Mouse (Mus musculus) MEL-GATA-1-ER (cell line): Measurements from ENCODE around the gene Zscan2.

ENCODE experiments used
- DNase-seq: peaks from one replicate; pipeline ENCODE4 v3.0.0-alpha.2; 2012; ENCODE audit warnings: low read depth; ENCODE audit errors: extremely low read depth

Gene Zscan2

DNA sequence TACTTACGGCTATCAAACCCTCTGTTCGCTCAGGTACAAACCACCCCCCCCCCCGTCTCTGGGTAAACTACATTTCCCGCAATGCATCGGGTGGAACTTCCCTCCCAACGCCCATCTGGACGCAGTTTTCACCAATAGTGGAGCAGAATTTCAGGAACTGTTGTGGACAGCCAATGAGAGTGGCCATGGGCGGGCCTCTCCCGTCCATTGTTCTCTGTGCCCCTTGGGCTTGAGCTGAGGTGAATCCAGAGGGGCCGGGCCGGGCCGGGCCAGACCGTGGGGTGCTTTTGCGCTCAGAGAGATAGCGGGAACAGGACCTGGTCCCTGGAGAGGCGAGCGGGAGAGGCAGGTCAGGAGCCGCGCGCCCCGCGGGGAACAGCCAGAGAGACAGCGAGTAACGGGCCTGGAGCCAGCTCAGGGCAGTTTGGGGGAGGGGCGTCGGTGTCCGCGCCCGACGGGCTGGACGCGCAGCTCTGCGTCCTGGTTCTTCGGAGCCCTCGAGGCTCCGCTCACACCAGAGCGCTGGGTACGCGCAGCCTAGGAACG is at the start of gene Zscan2:
Gene Zscan2, plus strand, starts transcription at position 192 of the 546 bp plus-strand sequence.
- peak; percentile 93 for DNase-seq

DNA sequence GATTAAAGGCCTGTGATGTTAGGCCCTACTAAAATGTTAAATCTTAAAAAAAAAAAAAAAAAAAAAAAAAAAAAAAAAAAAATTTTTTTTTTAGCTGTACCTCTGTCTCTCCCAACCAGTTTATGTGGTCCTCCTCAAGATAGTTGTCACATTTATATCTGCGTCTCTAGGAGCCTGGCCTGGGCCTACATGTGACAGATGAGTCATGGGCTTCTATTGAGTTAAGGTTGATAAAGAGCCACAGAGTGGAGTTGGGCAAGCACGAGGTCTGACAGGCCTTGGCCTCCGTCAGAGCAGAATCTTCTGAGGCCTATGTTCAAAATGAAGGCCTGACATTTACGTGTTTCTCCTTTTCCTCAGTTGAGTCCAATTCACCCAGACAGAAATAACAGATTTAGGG is 47.3 kb upstream of the Zscan2 start:
- no peak for DNase-seq

DNA sequence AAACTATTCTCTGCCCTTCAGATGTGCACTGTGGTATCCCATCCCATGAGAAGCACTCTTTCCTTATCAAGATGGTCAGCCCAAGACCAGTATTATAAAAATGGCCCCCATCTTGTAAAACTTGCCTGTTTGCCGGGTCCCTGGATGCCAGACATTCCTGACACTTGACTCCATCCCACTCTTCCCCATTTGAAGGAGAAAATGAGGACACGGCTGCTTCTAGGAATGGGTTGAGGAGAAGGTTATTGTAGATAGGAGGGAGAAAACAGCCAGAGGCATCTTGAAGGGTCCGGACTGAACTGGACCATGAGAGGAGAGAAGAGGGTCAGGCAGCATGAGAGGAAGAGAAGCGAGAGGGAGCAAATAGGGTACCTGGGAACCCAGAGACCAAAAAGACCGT is 44.1 kb upstream of the Zscan2 start:
- no peak for DNase-seq

DNA sequence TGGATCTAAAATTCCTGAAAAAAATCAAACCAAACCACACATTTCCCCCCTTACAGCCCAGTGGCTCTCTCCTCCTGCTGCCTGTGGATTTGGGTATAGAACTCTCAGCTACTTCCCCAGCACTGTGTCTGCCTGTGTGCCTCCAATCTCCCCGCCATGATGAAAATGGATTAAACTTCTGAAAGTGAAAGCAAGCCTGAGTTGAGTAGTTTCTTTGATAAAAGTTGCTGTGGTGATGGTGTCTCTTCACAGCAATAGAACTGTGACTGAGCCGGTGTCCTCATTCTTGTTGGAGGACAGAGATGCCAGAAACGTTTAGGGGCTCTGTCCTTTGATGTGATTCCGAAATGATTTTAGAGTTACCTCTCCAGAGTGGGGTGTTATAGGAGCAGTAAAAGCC is 39.9 kb upstream of the Zscan2 start:
- DNase-seq, result no peak

DNA sequence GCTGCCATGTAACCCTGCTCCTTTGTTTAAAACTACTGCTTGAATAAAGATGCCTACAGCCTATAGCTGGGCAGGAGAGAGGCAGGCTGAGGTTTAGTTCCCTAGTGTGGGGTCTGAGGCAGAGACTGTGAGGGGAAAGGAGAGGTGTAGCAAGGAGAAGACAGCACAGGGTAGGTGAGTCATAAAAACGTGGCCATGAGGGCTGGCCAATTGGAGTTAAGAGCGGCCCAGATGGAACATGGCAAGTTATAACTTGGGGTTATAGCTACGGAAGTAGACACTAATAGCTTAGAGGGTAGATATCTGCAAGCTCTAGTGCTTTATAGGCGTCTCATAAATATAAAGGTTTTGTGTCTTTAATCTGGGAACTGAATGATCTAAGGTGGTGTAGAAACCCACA is 37.5 kb upstream of the Zscan2 start:
- DNase-seq, result no peak

DNA sequence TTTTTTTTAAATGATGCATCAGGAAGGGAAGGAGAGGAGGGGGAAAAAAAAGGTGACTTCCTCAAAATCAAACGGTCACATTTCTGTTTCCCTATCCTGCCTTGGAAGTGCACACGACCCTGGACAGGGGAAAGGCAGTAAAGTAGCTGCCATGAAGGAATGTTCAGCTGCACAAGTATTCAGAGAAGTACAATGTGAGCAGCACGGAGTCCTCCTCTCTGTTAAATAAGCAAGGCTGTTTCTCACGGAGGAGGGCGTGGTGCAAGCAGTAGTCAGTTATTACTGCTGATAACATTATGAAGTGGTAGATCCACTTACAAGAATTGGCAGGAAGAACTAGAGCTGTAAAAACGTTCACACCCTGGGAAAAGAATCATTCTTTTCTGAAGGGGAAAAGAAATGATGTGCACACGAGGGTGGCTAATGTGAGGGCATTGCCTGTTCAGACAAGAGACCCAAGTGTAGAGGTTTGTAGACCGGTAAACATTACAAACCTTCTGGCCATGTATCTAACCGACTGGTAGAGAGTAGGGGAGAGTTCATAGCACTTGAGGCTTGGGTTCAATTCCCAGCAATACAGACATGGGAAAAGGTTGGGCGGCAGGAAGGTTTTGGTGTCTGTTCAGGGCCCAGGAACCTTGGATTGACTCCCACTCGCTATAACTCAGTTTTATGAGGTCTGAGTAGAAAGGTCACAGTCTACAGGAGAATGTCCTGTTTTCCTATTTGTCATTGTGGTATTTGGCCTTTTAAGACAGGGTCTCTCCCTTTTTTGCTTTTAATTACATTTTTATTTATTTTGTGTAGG is 36.6 kb upstream of the Zscan2 start:
- peak; percentile 71 for DNase-seq

DNA sequence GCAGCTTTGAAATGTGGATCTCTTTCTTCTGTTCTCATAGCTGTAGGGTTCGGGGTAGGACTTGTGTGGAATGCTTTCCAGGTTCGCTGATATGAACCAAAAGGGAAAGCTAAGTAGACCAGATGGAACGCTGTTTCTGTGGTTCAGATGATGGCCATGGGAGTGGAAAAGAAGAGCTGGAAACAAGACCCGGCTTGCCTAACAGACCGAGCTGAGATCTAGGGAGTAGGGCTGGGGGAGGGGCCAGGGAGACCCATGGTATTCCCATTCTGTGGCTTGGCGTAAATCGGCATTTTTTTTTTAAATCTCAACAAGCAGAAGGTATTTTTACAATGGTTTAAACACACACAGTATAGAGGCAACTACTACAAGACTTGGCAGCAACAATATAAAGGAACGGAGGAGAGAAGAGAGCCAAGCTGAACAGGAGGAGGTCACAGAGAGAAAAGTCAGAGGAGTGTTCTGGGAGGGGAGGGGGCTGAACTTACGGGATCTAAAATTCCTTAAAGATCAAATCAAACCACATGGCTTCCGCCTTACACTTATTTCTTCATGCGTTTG is 34.8 kb upstream of the Zscan2 start, which contains the start of gene Iqgap1:
Gene Iqgap1, minus strand, starts transcription at position 132 of the 561 bp plus-strand sequence.
- DNase-seq, result no peak

DNA sequence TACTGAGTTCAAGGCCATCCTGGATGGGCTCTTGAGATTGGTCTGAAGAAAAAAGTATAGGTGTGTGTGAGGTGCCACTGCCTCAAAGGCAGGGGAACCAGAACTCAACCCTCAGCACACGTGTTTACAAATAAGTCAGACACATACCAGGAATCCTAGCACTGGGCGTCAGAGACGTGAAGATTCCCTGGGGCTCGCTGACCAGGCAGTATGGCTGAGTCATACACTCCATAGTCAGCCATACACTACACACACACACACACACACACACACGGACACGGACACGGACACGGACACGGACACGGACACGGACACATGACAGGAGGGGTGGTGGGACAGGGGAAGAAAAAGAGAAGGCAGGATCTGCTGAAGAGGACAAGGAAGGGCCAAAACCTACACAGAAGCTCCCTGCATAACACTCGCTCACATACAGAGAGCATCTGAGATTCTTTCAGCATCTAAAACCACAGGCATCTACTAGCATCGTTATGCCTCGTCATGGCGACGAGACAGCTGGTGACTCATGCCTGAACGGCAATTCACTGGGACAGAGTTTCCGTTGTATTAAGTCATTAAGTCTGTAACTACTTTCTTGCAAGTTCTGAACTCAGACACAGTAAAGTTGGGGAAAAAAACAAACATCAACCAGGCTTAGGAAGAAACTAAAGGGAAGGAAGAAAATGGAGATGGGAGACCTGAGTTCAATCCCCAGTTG is 32.4 kb upstream of the Zscan2 start:
- DNase-seq, result no peak

DNA sequence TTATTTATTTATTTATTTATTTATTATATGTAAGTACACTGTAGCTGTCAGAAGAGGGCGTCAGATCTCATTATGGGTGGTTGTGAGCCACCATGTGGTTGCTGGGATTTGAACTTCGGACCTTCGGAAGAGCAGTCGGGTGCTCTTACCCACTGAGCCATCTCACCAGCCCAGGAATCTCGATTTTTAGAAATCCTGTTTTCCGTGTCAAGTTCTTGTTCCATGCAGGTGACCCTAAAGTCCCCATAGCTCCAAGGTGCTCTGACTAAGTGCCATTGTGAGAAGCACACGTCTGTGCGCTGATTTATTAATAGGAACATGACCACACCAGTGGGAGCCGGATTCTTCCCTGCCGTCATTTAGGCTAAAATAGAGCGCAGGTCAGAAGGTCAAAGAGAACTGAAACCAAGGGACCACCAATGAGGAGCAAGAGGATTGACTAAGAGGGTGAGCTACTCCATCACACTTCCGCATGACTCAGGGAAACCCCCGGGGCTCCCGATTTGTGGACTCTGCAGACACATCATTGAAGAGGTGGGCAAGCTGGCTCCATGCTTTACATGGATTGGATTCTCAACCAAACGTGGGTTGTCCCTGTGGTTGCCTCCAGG is 30.4 kb upstream of the Zscan2 start:
- no peak for DNase-seq

DNA sequence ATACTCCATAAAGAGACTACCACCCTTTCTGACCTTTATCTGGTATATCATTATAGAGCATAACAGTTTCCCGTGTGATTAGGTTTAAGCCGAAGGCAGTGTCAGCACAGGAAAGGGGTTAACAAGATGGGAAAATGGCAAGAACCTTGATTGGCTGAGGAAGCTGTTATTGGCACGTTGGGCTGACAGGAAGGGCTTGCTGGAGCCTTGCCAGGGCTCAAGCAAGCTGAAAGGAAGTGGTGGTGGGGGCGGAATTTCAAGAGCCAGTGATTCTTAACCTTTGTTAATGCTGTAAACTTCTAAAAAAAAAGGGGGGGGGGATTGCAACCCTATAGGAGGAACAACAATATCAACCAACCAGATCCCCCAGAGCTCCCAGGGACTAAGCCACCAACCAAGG is 28.5 kb upstream of the Zscan2 start:
- DNase-seq, result peak; percentile 79

DNA sequence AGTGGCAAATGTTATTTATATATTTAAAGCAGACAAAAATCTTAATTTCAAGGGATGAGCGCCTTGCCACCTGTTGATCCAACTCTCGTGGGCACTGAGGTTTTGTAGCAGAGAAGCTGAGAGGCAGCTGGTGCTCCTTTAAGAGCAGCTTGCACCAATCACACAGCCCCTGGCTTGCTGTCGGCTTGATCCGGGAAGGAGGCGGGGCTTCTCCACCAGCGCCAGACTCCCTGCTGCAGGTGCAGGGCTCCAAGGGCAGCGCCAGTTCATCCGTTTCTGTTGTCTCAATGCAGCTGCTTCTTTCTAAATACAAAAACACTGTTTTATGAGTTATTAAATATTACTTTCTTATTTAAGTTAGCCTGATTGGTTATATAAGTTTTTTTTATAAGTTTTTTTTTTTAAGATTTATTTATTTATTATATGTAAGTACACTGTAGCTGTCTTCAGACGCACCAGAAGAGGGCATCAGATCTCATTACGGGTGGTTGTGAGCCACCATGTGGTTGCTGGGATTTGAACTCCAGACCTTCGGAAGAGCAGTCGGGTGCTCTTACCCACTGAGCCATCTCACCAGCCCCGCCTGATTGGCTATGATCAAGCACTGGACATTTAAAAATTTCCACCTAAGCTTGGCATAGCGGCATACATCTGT is 27.6 kb upstream of the Zscan2 start:
- peak; percentile 79 for DNase-seq

DNA sequence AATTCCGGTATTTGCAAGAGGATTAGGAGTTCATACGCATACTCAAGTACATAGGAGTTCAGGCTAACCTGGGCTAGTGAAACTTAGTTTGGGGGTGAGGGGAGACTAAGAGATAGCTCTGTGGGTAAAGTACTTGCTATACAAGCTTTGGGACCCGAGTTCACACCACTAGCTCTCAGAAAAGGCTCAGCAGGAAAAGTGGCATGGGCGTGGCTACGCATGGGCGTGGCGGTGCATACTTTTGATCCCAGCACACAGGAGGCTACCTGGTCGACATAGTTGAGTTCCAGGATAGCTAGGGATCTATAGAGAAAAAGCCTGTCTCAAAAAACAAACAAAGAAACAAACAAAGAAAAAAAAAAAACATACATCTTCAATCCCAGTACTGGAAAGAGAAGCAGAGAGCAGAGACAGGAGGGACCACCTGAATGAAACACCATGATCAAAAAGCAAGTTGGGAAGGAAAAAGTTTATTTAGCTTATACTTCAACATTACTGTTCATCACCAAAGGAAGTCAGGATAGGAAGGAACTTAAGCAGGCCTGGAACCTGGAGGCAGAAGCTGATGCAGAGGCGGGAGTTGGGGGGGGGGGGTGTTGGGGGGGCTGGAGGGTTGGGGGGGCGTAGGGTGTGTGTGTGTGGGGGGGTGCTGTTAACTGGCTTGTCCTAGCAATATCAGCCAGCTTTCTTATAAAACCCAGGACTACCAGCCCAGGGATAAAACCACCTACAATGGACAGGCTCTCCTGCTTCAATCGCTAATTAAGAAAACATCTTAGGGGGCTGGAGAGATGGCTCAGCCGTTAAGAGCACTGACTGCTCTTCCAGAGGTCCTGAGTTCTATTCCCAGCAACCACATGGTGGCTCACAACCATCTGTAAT is 26.8 kb upstream of the Zscan2 start:
- no peak for DNase-seq

DNA sequence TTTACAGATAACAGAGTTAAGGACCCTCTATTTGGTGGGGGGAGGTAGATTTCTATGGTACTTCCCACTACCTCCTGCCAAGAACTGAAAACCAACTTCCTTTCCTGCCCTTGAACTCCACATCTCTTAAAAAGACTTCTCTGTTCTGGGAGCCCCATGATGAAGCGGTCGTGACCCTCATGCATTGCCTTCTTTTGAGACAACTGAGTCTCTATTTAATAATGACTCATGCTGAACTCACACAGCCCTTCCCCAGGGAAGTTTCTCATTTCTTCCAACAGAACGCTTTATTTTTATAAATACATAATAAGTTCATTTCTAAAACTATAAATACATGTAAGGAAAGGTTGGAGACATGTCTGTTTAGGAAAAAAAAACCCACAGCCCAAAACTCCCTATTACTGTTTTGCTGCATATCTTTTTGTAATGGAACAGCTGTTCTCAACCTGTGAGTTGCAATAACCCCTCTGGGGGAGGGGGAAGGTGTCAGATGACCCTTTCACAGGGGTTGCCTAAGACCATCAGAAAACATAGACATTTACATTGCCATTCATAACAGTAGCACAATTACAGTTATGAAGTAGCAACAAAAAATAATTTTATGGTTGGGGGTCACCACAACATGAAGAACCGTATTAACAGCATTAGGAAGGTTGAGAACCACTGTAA is 24.6 kb upstream of the Zscan2 start:
- no peak for DNase-seq

DNA sequence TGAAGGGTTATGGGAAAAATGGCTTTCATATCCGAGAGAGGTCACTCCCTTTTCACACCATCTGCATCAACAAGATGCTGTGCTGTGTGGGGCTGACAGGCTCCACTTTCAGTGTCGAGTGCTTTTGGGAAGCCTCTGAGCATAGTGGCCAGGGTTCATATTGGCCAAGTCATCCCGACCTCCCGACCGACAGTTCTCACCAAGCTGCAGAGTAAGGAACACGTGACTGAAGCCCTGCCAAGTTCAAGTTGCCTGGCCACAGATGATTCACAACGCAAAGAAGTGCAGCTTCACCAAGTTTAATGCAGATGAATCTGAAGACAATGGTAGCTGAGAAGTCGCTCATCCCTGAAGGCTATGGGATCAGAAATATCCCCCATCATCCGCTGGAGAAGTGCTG is 23.0 kb upstream of the Zscan2 start:
- DNase-seq, result no peak

DNA sequence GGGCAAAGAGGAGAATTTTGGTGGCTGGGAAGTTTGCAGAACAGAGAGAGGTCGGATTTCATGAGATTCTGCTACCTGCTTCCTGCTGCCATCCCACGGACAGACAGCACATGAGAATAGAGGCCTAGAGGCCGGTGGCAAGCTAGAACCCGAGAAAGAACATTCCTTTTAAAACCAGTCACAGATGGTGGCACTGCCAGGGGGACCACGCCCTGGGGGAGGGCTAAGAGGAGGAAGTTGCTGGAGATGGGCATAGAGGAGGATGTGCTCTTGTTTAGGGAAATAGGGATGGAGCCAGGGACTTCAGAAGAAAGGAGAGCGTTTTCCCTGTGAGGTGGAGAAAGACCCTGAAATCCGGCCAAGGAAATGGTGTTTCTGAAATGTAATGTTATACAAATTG is 22.5 kb upstream of the Zscan2 start:
- DNase-seq, result no peak

DNA sequence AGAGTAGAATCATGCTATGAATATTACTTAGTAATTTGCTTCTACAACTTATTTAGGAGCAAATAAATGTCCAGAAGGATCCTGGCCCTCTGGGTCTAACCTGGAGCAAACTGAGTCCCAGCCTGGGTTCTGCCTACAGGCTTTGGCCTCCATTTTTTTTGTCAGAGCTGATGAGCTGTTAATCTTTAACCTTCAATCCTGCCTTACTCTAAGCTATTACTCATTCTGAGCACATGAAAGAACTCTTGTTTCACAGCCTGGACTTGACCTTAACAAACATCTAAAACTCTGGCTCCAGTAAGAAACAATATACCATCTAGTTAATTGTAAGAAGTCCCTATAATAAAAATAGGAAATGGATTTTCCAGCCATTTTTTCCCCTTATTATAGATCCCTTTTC is 21.0 kb upstream of the Zscan2 start:
- no peak for DNase-seq

DNA sequence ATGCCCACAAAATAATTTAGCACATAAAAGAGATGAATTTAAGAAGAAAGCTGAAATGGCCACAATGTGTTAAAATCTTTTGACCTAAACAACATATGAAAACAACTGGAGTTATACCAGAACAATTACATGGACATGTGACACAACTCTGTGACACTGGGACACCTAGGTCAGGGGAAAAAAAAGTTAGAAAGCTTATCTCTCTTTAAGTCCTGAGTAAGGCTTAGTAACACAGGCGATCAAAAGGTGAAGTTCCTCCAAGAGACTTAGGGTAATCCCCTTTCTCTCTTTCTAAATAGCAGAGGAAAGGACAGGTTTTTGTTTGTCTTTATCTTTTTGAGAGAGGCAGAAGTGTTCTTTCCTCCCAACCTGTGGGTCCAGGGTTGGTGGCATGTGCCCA is 20.5 kb upstream of the Zscan2 start:
- DNase-seq, result no peak

DNA sequence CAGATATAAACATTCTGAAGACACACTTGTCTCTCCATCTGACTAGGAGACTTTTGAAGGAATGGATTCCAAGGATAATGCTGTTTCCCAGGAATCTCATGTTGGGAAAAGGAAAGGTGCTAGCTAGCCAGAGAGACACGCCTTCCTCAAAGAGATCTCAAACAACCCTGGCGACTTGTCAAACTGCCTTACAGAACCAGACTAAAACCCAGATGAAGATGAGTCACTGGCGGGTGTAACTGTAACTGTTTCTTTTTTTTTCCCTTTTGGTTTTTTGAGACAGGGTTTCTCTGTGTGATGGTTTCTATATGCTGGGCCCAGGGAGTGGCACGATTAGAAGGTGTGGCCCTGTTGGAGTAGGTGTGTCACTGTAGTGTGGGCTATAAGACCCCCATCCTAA is 19.8 kb upstream of the Zscan2 start:
- no peak for DNase-seq

DNA sequence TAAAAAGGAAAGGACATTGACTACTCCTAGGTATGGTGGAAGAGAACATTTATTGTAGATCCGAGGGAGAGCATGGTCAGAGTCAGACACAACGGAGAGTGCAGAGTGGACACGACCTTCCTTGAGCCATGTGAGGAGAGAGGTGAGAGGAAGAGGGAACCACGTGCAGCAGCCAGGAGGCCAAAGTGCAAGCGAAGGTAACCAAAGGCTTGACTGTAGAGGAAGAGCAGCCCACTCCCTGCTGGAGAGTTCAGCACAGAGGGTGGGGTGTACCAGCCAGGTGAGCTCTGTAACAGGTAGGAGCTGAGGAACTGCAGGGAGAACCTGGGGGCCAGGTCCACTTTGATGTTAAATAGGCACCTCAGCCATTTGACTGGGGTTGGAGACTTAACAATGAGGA is 18.6 kb upstream of the Zscan2 start:
- DNase-seq, result no peak

DNA sequence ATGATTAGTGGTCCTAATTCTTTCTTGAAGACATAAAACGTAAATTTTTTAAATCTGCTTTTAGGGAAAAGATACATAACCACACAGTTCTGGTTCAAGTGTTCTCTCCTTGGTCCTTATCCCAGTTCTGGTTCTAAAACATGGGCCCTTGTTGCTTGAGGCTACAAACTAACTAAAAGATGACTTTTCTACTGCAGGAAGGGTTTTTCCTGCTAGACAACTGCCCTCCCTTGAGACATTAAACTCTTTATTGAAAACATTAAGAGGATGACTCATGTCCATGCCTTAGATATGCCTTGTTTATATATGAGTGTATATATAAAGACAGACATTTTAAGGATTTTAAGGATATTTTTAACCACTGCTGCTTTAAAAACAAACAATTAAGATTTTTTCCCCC is 17.5 kb upstream of the Zscan2 start:
- no peak for DNase-seq
